Mouse (Mus musculus): ENCODE measurements around the gene Arhgef1.
"Not testable (repeated sequence)": the region's sequence is repeated elsewhere in the genome, so short reads cannot be mapped to it uniquely, and the experiment has no call there.

Arhgef1 gene

DNA sequence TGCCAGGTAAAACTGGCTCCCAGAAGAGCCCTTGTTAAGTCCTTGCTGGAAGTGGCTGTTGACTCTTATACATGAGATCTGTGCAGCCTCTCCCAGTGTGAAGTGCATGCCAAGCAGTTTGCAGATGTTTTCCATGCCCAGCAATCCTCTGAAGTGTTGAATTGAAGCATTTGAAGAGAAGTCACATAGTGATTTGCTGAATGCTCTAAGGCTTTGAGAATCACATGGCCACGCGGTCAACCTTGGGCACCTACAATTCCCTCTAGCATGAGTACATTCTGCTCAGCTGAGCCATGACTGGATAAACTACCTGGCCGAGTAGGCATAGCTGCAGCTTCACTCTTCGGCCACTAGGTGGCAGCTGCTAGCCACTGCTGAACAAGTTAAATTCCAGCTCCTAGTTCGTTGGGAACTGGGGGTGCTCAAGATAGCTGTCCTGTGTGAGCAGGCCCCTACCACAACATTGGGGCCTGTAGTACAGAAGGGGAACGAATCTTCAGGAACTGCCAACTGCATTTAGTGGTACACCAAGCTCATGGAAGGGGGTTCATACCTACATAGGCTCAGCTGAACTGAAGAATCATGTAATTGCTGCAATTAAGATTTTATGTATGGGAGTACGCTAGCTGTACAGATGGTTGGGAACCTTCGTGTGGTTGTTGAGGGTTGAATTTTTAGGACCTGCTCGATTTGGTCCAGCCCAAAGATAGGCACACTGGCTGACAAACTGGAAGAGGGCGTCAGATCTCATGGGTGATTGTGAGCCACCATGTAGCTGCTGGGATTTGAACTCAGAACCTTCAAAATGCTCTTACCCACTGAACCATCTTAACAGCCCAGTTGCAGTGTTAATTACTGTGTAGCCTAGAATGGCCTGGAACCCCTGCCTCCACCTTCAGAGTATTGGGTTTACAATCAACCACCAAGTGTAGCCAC, 12.2 kb upstream of the Arhgef1 start:
- peak in 1 of 2 experiments; percentile 70 for DNase-seq (ENCODE audit: low spot score in 2 of 2)

DNA sequence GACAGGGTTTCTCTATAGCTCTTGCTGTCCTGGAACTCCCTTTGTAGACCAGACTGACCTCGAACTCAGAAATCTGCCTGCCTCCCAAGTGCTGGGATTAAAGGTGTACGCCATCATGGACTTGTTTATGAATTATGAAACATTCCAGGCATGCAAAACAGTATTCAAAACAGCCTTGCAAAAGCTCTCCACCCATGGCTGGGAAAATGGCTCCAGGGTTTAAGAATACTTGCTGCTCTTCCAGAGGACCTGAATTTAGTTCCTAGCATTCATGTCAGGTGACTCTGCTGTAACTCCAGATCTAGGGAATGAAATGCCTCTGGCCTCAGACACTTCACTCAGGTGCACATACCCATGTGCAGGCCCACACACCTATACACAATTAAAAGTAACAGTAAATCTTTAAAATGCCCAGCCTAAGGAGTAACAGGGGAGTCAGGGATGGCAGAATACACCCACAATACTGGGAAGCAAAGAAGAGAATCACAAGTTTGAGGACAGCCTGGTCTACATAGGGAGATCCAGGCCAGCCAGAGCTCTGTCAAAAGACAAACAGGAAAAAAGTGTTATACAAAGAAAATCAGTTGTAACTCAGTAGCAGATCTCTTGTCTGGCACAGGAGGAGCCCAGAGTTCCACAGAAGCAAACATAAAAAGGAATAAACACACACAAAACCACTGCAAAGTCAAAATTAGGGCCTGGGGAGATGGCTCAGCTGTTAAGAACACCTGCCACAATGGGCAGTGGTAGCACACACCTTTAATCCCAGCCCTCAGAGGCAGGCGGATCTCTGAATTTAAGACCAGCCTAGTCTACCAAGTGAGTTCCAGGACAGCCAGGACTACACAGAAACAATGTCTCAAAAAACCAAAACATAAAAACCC, 11.2 kb upstream of the Arhgef1 start:
- no peak for DNase-seq (ENCODE audit: low spot score in 2 of 2)

DNA sequence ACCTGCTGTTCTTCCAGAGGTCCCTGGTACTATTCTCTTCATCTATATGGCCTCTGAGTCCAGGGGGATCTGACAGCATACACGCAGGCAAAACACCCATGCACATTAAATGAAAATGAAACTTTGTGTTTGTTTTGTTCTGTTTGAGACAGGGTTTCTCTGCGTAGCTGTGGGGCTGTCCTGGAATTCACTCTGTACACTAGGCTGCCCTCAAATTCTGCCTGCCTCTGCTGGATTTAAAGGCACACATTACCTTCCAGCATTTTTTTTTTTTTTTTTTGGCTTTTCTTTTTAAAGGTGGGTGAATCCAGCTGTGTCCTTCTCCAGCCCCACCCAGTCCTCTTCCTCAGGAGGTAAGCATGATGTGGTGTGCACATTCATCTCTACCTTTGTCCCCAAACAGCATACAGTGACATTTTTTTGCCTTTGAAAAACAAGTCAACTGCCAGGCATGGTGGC, 10.6 kb upstream of the Arhgef1 start:
- DNase-seq (ENCODE audit: low spot score in 2 of 2) = no peak

DNA sequence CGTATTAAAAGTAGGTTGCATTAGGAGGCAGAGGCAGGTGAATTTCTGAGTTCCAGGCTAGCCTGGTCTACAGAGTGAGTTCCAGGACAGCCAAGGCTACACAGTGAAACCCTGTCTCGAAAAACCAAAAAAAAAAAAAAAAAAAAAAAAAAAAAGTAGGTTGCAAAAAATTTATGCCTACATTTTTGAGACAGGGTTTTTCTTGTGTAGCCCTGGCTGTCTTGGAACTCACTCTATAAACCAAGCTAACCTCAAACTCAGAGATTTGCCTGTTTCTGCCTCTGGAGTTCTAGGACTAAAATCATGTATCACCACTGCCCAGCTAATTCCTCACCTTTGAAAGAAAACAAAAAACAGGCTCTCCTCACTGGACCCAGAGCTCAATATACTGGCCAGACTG, 7.0 kb upstream of the Arhgef1 start:
- not testable (repeated sequence) for DNase-seq (ENCODE audit: low spot score in 2 of 2)

DNA sequence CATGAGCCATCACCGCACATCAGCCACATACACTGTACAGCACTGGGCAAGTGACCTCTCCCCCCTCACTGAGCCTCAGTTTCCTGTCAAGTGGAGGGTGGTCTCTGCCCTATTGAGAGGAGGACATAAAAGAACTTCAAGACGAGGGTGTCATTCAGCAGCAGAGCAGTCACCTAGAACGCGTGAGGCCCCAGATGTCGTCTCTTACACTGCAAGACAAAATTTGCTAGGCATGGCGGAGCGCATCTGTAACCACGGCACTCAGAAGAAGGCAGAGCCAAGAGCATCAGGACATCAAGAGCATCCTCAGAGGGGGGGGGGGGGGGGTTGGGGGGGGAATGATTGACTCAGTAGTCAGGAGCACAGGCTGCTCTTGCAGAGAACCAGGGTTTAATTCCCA, 6.4 kb upstream of the Arhgef1 start:
- DNase-seq (ENCODE audit: low spot score in 2 of 2) = no peak

DNA sequence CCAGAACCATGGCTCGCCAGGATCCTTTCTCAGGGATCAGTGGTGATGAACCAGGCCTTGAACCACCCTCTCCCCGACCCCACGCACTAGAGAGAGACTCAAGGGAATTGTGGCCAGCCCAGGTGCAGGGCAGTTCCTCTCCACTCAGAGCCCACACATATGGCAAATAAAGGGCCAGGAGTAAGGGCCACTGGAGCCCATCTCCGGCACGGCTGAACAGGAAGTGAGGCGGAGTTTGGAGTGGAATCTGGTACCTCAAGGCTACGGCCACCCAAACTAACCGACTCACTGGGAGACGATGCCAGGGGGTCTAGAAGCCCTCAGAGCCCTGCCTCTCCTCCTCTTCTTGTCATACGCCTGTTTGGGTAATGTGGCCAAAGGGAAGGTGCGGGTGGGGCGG, 5.5 kb upstream of the Arhgef1 start, which contains the start of gene Cd79a:
TSS of gene Cd79a (plus strand) at position 158 of the 400 bp plus-strand sequence.
- DNase-seq (ENCODE audit: low spot score in 2 of 2) = no peak

DNA sequence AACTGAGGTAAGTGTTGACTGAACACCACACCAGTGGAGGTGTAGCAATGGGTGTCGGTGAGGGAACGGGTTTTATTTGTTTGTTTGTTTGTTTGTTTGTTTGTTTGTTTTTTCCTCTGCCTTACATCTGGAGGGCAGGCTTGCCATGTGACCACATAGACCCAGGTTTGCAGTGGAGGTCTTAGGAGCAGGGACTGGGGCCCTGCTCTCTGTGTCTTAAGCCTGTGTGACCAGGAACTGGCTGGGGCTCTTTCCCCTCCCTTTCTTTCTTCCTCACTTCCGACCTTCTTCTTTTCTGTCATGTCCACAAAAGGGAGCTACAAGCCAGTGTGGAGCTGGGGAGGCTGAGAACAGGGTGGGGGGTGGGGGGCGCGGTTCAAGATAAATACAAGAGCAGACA, 4.8 kb upstream of the Arhgef1 start:
- no peak for DNase-seq (ENCODE audit: low spot score in 2 of 2)

DNA sequence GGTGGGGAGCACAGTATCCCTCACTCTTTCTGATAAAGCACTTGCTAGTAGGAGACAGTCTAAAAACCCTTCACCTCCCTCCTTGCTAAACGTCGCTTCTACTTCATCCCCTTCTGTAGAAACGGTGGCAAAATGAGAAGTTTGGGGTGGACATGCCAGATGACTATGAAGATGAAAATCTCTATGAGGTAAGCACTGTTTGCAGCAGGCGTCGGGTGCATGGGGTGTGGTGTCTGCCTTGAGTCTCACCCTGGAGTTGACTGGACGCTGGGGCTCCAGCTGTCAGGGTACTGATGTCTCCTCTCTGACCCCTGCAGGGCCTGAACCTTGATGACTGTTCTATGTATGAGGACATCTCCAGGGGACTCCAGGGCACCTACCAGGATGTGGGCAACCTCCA, 1.6 kb upstream of the Arhgef1 start:
- no peak for DNase-seq (ENCODE audit: low spot score in 2 of 2)

DNA sequence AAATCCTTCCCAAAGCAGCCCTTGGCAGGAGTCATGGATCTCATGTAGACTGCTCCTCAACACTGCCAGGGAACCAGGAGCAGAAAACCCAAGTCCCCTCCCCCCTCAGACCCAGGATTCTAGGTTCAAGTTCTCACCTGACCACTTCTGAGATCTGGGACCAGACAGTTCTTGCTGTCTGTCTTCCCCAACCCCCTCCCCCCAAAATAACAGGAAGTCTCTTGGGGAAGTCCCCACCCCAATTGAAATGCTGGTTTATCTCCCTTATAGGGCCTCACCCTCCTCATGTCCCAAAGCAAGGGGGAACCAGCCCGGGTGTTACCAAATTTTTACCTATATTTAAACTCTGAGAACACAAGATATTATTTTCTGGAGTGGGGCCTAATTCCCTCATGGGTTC, 870 bp upstream of the Arhgef1 start:
- DNase-seq (ENCODE audit: low spot score in 2 of 2) = no peak

DNA sequence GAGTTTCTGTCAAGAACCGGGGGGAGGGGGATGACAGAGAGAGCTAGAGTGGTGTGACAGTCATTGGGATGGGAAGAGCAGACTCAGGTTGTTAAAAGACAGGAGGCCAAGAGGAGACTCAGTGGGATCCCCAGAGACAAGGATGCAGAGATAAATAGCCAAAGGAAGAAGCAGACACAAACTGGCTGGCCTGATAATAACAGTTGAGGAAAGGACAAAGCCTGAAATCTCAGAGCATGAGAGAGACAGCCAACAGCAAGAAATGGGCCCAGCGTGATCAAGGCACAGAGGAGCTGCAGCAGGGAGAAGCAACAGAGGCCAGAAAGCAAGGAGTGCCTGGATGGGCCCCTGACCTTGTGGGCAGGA, 465 bp upstream of the Arhgef1 start:
- DNase-seq (ENCODE audit: low spot score in 2 of 2) = no peak

DNA sequence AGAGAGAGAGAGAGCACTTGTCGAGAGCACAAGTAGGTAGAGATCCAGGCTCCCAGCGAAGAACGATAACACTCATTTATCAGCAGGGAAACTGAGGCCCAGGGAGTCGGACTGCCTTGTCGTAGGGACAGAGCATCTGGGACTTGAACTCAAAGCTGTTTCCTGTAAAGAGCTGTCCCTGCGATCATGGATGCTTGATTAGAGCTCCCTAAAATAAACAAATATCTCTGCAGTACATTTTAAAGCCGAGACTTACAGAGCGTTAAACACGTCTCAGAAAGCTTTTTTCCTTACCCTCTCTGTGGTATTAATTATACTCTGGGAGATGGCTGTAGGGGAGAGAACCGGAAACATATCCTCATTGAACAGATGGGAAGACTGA, 723 bp downstream of the Arhgef1 start:
- DNase-seq (ENCODE audit: low spot score in 2 of 2) = no peak

DNA sequence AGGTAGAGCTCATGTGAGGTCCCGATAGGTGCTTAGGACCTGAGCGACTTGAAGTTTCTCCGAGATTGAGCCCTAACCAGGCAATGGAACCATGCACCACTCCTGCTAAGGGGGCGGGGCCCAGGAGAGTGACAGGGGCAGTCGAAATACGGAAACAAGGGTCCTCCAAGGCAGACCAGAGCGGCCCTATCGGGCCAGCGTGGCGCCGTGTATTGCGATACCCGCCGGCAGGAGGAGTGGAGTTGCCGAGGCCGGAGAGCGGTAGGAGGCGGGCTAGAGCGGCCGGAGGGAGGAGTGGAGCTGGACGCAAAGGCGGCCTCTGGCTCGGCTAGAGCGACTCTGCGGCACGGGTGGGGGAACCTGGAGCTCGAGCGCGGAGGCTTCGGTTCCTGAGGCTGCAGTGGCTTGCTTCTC, 1.4 kb downstream of the Arhgef1 start:
- DNase-seq (ENCODE audit: low spot score in 2 of 2) = peak; percentile 92 to 98

DNA sequence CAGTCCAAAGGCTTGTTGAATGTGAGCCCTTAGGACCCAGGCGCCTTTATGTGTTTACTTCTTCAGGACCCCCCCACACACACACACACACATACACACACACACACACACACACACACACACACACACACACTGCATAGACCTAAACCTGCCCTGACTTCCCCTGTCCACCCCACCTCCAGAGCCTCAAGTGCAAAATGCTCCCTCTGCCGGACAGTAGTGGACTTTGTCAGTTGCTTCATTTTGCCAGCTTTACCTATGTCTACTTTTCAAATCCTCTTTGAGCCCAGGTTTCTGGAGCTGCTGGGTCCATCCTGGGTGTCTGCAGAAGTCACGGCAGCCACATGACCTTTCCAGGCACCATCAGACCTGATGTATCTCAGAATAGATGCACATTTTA, 2.2 kb downstream of the Arhgef1 start:
- peak in 1 of 2 experiments; percentile 49 for DNase-seq (ENCODE audit: low spot score in 2 of 2)

DNA sequence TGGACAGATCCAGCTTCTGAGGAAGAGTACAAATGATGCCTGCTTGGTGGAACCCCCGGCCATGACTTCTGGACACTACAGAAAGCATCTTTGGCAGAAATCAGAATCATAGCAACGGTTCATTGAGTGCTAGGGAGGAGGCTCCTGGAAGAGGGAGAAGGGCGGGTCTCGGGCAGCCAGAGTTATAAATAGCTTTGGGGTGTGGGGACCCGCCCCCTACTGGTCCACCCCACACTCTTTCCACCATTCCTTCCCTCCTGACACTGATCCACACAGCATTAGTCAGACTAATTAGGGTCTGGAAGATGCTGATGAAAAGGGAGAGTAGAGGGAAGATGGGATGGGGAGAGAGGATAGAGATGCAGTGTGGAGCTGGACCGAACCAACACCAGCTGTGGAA, 3.8 kb downstream of the Arhgef1 start:
- no peak for DNase-seq (ENCODE audit: low spot score in 2 of 2)

DNA sequence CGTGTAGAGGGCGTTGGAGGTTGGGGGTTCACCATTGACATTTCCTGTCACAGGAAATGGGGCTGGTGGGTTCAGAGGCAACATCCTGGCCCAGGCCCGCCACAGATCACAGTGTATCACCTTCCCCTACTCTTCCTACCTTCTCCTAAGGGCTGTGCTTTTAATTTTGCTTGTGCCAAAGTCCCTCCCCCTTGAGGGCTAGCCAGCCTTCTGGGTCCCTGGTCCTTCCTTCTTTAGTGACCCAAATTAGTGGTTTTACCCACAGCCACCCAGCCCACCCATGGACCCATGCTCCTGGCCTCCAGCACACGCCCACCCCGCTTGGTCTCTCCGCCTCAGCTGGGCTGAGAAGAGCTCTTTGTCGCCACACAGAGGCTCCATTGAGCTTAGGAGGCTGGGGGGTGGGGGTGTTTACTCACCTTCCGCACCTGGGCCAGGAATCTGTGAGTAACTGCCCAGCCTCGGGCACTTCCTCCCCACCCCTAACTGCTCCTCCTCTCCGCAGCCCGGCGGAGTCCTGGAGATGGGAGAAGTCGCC, 4.6 kb downstream of the Arhgef1 start:
- no peak for DNase-seq (ENCODE audit: low spot score in 2 of 2)

DNA sequence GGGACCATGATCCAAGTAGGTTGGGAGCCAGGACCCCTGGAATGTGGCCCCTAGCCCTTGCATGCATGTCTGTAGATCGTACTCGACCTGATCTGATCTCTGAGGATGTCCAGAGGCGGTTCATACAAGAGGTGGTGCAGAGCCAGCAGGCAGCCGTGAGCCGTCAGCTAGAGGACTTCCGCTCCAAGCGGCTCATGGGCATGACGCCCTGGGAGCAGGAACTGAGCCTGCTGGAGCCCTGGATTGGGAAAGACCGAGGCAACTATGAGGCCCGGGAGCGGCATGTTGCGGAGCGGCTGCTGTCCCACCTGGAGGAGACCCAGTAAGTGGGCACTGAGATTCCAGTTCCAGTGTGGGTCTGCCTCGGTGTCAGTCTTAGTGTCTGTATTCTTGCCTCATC, 9.8 kb downstream of the Arhgef1 start:
- DNase-seq (ENCODE audit: low spot score in 2 of 2) = no peak

DNA sequence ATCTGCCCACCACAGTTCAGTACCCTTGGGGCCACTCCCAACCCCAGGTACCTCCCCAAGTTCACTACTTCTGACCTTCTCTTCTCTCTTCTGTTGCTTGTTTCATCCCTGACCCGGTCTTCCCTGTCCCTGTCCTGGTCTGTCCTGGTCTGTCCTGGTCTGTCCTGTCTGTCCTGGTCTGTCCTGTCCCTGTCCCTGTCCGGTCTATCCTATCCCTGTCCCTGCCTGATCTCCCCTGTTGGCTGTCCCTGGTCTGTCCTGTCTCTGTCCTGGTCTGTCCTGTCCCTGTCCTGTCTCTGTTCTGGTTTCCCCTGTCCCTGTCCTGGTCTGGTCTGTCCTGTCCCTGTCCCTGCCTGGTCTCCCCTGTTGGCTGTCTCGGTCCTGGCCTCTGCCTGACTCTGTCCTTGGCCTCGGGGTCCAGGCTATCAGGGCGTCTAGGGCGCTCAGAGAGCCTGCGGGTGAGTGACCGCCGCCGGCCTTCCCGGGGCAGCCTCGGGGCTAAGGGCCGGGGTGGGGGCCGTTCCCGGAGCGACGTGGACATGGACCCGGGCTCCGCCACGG, 16.1 kb downstream of the Arhgef1 start:
- DNase-seq (ENCODE audit: low spot score in 2 of 2) = no peak

DNA sequence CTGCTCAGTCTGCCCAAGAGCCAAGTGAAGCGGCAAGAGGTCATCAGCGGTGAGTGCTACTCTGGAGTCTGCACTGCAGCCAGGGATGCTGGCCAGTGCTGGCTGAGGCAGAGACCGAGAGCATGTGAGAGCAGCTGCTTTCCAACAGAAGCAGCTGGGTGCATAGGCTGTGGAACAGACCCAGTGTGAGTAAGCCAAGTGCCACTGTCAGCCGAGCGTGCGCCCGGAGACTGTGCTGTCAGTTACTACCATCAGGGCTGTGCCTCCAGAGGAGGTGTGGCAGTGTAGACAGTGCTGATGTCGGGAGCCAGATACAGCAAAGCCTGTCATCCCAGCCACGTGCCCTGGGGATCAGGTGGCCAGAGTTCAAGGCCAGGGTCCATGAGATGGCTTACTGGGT, 17.0 kb downstream of the Arhgef1 start:
- no peak for DNase-seq (ENCODE audit: low spot score in 2 of 2)

DNA sequence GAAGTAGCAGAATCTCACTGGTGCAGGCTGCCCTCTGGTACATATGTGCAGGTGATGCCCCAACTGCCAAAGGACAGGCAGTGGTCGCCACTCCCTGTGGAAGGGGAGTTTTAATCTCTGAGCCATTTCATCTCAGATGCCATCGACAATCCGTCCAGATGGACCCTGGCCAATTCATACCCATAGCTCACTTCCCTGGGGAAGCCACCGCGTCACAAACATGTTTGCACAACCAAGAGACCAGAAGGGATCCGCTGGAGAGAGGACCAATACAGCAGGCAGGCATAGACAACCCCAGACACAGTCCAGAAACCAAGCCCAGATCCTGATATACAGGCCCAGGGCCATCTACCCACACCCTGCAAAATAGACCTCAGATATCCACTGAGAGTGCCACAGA, 27.8 kb downstream of the Arhgef1 start:
- DNase-seq (ENCODE audit: low spot score in 2 of 2) = no peak

DNA sequence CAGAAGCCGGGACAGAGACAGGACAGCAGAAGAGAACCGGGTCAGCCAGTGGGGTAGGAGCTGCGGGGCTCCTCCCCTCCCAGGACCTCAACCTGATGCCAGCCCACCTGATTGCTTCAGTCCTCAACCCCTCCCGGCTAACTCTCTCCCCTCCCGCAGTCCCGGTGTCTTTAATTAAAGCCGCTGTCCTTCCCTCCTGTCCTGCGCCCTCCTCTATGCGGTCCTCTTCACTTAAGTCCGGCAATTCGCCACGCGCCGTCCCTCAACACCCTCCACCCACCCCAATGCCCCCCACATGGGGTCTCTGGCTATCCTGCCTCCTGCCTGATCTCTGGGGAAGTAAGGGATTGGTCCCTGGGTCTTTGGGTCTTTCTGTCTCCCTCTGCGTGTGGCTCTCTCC, 28.9 kb downstream of the Arhgef1 start:
- DNase-seq (ENCODE audit: low spot score in 2 of 2) = no peak

DNA sequence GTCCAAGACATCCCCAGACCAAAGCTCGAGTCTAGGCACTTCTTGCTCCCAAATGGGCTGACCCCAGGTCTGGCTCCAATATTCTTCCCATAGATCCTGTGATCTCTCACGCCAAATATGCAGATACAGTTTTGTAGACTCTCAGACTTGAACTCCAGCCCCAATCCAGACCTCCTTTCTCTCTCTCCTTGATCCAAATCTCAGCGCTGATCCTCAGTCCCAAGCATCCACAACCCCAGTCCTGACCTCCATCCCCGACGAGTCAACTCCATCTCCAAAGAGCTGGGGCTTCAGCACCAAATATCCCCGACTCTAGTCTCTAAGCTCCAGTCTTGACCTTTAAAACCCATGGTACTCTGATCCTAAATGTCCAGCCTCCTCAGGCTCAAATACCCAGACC, 40.9 kb downstream of the Arhgef1 start:
- no peak for DNase-seq (ENCODE audit: low spot score in 2 of 2)

Measured in left cerebral cortex, adult 9 months (tissue).